Mouse (Mus musculus) inflammation-experienced regulatory T-cells, adult 6 months (primary cell): ENCODE results near the gene Mcf2. TPM values are rescaled to one million over a fixed set of nuclear protein-coding genes. Genes with fewer than 3 reads are reported as not detected.
A peak's percentile ranks its signal among the peaks of the same experiment; 100 is the strongest.

Experiments
- ATAC-seq: one replicate; pipeline ENCODE4 v1.8.0; 2017
- polyA plus RNA-seq, 3 experiments: library from polyadenylated mRNA; unstranded; fragments of 100-300 nt; shearing (Covaris generic); gene quantifications; one replicate each; pipeline ENCODE4 v1.2.1; 2017

Mcf2 gene
- polyA plus RNA-seq, result not detected

- no peak for ATAC-seq
Observed at GRCm38 (mm10) chrX:60178744-60179458, at the start of gene Mcf2. Gene Mcf2, minus strand, starts transcription at chrX:60179089.

GRCm38 (mm10) chrX:60187726-60188125 is 8.8 kb upstream of the Mcf2 start:
- no peak for ATAC-seq

DNA sequence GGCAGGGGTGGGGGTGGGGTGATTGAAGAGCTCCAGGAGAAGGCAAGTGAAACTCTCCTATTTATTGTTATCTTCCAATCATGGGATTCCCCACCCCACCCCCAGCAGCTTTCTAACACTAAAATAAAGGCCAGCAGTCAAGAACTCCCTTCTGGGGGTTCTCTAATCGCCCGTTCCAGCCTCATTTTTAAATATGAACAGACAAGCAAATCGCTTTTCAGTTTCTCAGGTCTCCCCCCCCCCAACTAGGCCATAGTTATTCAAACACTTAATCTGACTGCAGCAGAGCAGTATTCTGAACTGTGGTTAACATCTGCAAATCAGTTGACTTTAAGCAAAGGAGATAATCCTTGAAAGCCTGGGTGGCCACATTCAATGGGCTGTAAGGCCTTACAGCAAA is 3.7 kb upstream of the Mcf2 start:
- no peak for ATAC-seq

DNA sequence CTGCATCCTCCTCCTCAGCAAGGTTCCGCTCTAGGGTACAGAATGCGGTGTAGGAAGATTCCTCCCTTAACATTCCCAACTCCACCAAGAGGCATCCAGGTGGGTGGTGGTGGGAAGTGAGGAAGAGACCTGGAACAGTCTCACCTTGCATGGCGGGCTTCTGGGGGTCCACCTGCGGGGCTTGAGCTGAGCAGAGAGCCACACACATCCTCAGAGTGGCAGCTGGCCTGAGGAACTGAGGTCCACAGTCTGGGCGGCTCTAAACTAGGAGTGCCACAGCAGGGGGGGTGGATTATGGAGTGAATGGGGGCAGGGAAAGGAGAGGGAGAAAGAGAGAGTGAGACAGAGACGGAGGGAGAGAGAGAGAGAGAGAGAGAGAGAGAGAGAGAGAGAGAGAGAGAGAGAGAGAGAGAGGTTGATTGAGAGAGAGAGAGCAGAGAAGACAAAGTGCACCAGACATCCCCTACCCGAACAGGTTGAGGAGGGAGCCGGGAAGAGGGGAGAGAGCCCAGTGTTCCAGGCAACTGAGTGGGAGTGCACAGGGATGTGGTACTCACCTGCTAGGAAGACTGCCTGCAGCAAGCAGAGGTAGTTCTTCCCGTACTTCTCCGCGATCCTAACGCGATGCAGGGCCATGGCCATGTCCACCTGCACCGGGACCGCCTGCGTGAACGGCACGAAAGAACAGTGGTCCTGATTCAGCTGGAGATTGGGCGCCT is 705 bp downstream of the Mcf2 start:
- no peak for ATAC-seq

- no peak for ATAC-seq
Observed at GRCm38 (mm10) chrX:60170106-60170505, 8.8 kb downstream of the Mcf2 start.

DNA sequence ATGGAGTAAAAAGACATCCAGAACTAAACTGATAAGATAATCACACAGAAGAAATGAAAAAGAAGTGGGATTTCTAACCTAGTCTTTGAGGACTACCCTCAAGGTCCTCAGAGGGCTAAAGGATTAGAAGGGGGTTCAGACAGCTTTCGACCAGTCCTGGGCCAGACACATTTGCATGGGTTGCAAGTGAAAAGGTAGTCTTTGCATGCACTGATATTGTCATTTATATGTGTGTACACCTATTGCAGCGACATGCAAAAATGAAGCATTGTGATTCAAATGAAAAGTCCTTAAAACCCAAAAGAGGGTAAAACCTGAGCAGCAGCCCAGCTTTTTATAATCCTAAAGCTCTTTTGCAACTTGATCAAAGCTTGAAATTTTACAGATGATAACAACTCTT is 9.4 kb downstream of the Mcf2 start:
- ATAC-seq, result no peak

- ATAC-seq, result no peak
Observed at GRCm38 (mm10) chrX:60168796-60169195, 10.1 kb downstream of the Mcf2 start.

DNA sequence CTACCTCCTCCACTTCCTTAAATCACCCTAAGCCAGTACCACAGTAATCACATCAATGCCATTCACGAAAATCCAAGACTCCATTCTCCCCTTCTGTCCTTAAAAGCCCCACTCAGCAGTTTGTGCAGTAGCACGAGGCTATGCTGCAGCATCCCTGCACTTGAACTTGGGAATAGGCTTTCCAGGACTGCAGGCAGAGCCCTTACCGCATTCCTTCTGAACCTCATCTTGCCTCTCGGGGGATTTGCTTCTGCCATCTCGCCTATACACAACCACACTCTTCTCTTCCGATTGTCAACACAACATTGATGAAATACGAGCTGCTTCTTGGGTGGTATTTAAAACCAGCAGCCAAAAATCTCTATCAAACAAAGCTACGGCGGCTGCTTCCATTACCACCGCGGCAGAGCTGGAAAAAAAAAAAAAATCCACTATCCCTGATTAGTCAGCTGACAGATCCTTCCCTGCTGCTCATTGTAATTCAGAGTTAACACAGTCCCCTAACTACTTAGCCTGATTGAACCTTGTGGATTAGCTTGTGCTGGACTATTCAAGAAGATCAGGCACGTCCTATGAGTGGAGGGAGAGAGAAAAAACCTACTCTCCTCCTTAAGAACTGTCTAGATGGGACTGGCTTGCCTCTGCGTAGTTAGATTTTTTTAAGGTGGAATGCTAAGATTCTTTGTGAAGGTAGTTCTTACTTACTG is 31.5 kb downstream of the Mcf2 start:
- ATAC-seq, result no peak

GRCm38 (mm10) chrX:60075359-60075758 is 103.5 kb downstream of the Mcf2 start:
- ATAC-seq, result no peak

DNA sequence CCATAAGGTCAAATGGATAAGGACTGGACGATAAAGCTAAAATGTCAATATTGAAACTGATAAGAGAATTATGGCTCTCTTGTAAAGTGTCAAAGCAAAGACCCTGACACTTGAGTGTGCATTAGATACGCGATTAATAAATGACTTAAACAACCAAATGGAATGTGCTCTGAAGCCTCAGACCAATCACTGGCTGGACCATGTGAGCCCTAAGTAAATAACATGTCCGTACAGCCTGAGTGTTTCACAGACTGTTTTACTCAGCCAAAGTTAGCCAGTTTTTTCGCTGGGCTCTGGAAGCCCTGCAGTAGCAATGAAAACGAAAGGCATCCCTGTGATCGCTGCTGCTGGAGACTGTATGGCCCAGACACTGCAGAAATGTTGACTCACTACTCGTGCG is 123.7 kb downstream of the Mcf2 start:
- no peak for ATAC-seq

DNA sequence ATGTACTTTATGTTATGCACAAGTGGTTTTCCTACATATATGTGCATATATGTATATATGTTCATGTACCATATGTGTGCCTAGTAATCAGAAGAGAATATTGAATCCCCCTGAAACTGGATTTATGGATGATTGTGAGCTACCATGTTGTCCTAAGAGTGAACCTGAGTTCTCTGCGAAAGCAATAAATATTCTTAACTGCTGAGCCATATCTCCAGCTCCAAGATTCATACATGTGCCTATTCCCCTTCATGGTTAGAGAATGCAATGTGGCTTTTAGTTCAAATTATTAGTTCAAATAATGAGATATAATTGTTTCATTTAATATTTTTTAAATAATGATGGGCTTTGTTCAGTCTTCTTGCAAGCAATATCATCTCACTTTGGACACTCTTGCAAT is 124.1 kb downstream of the Mcf2 start:
- no peak for ATAC-seq

DNA sequence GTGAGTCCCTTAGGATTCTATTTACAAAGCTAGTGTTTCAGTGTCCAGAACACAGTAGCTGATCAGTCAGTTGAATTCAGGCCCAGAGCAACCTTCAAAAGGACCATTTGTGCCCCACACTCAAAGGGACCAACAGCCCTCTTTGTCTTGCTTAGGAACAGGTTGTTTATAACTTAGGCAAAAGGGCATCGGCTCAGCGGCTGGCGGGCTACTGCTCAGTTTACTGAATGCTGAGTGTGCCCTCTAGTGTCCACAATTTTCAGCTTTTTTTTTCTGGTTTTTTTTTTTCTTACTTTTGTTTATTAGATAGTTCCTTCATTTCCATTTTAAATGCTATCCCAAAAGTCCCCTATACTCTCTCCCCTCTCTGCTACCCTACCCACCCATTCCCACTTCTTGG is 152.2 kb downstream of the Mcf2 start:
- no peak for ATAC-seq

DNA sequence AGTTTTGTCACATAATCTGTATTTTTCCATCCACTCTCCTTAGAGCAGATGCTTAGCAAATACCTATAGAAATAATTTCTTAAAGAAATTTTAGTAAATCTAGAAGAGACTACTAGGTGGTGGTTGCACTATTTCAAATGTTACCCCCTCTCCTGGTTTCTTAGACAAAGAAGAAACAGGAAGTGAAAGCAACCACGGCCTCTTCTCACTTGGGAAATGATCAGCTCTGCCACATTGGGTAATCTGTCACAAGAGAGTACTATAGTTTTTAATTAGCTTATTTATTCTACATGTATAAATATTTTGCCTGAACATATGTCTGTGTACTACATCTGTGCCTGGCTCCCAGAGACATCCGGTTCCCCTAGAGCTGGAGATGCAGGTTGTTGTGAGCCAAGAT is 157.3 kb downstream of the Mcf2 start:
- no peak for ATAC-seq

GRCm38 (mm10) chrX:60021007-60021406 is 157.9 kb downstream of the Mcf2 start:
- no peak for ATAC-seq

DNA sequence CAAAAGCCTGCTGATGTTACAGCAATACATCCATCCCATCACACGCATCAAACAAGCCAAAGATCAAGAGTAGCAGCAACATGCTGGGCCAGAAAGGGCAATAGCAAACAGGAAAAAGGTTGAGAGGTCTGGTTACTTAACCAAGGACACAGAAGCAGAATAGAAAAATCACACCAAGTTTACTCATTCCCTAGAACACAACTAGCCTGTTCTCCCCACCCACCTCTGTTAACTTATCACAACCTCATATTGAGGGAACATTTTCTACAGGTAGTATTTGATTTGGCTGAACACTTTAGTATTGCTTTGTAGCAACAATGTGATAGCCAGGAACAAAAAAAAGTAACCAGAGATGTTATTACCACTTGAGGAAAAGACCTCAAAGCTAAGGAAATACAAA is 164.3 kb downstream of the Mcf2 start:
- ATAC-seq, result no peak

- ATAC-seq, result peak; percentile 46
Observed at GRCm38 (mm10) chrX:60013084-60013676, 165.7 kb downstream of the Mcf2 start.

Other genes with a start within 250 kb of the Mcf2 start
- gene F9, start 179.6 kb downstream of the Mcf2 start, polyA plus RNA-seq, result not detected